Mouse (Mus musculus) limb, embryonic 14.5 days (tissue): ENCODE data around the gene Hras. TPM values are rescaled to one million over a fixed set of nuclear protein-coding genes. Genes with fewer than 3 reads are reported as not detected.

Experiments used
- ATAC-seq: fragments of 200-750 bp; cut with Nextera tagmentation; 2 replicates; pipeline ENCODE4 v1.8.0; 2017; ENCODE audit warnings: low read depth, moderate number of reproducible peaks, moderate TSS enrichment; ENCODE audit not compliant: low FRiP score
- DNase-seq: peaks from one replicate; pipeline ENCODE4 v3.0.0-alpha.2; 2015; ENCODE audit warnings: low spot score
- H3K27ac ChIP-seq: fragments of 300-500 bp; sonication (generic); replicated peaks from 2 replicates; pipeline ENCODE4 v1.5.1; 2014; ENCODE audit warnings: low read depth, mild to moderate bottlenecking, low read length, moderate library complexity, mixed read lengths
- H3K27me3 ChIP-seq: fragments of 300-500 bp; sonication (generic); 2 replicates; pipeline ENCODE4 v1.6.1; 2014; ENCODE audit warnings: low read length, mixed read lengths; ENCODE audit not compliant: control insufficient read depth, insufficient read depth
- H3K36me3 ChIP-seq: fragments of 300-500 bp; sonication (generic); 2 replicates; pipeline ENCODE4 v1.6.1; 2014; ENCODE audit warnings: mild to moderate bottlenecking, low read length, moderate library complexity, mixed read lengths; ENCODE audit not compliant: control insufficient read depth, insufficient read depth
- H3K4me1 ChIP-seq: fragments of 300-500 bp; sonication (generic); 2 replicates; pipeline ENCODE4 v1.6.1; 2014; ENCODE audit warnings: antibody characterized with exemption, low read length, mixed read lengths; ENCODE audit not compliant: control insufficient read depth, insufficient read depth
- H3K4me2 ChIP-seq: fragments of 300-500 bp; sonication (generic); replicated peaks from 2 replicates; pipeline ENCODE4 v1.6.1; 2014; ENCODE audit warnings: low read depth, mild to moderate bottlenecking, low read length, moderate library complexity; ENCODE audit not compliant: severe bottlenecking
- H3K4me3 ChIP-seq: fragments of 300-500 bp; sonication (generic); replicated peaks from 2 replicates; pipeline ENCODE4 v1.5.1; 2014; ENCODE audit warnings: low read length
- H3K9ac ChIP-seq: fragments of 300-500 bp; sonication (generic); 2 replicates; pipeline ENCODE4 v1.6.1; 2014; ENCODE audit warnings: mild to moderate bottlenecking, low read depth, low read length, moderate library complexity; ENCODE audit not compliant: severe bottlenecking
- H3K9me3 ChIP-seq: fragments of 300-500 bp; sonication (generic); 2 replicates; pipeline ENCODE4 v1.6.1; 2016; ENCODE audit warnings: low read length; ENCODE audit not compliant: control insufficient read depth
- POLR2A ChIP-seq: fragments of 200-500 bp; IDR thresholded peaks from 2 replicates; pipeline ENCODE4 v1.8.0; 2012; ENCODE audit warnings: inconsistent platforms, mild to moderate bottlenecking, moderate library complexity, borderline replicate concordance; ENCODE audit not compliant: insufficient read depth, insufficient read length; ENCODE audit errors: extremely low read depth
- WGBS: fragments of 180-500 bp; shearing (Covaris S2); extraction: QIAGEN DNeasy Blood & Tissue Kit; methylation state at CpG from one replicate; pipeline ENCODE4 v1.1.7; 2014; 5-methylcytosine and 5-hydroxymethylcytosine counted together
- polyA plus RNA-seq, 2 experiments: library from polyadenylated mRNA; depleted of rRNA in 1 of 2; stranded (reverse) in 1 of 2; unstranded in 1 of 2; fragments of >200 nt; fragmentation: Nextera tagmentation in 1 of 2; extraction: Ambion mirVana in 1 of 2; gene quantifications; 2 replicates each; pipeline versions ENCODE4 v1.2.1 to v1.2.3; 2012 to 2014

Gene Hras
- polyA plus RNA-seq, 2 experiments = 112 to 143 TPM

- H3K36me3 ChIP-seq = peaks cover 35% of the 10 kb centered on the region
- 88% methylated on average over 24 of the region's 24 CpGs for WGBS
- DNase-seq (no peak), ATAC-seq (no peak)
- H3K9me3 ChIP-seq = no peaks in the 10 kb centered on the region
- peak overlapping the region; percentile 96 for H3K4me2 ChIP-seq
- no peaks in the 10 kb centered on the region for H3K27me3 ChIP-seq
- H3K4me3 ChIP-seq = peak overlapping the region; percentile 92; the same call in 1 of the 2 replicates
- TF ChIP-seq POLR2A = no peak
- H3K9ac ChIP-seq = 0 out of 2 replicates have a peak overlapping the region, but pooled peaks have one; percentile 89
- peaks cover 13% of the 10 kb centered on the region for H3K4me1 ChIP-seq
- H3K27ac ChIP-seq = no peak overlapping the region
Measured at GRCm38 (mm10) chr7:141191796-141192685, 1.8 kb downstream of the Hras start.

GRCm38 (mm10) chr7:141191036-141191435 lies 2.8 kb downstream of the Hras start:
- TF ChIP-seq POLR2A = no peak
- no peak overlapping the region for H3K4me2 ChIP-seq
- ATAC-seq = no peak
- peaks cover 35% of the 10 kb centered on the region for H3K36me3 ChIP-seq
- H3K4me1 ChIP-seq = peaks cover 13% of the 10 kb centered on the region
- no peak for DNase-seq
- H3K4me3 ChIP-seq = no peak overlapping the region
- WGBS = 88% methylated on average over 14 of the region's 14 CpGs
- H3K27ac ChIP-seq = no peak overlapping the region
- H3K27me3 ChIP-seq = no peaks in the 10 kb centered on the region
- no peaks in the 10 kb centered on the region for H3K9me3 ChIP-seq
- H3K9ac ChIP-seq = no peak overlapping the region

GRCm38 (mm10) chr7:141190220-141190619 lies 3.6 kb downstream of the Hras start:
- Histone ChIP-seq H3K4me1 (peaks cover 11% of the 10 kb centered on the region), H3K27ac (no peak overlapping the region), H3K36me3 (peaks cover 35% of the 10 kb centered on the region), H3K4me2 (no peak overlapping the region), H3K4me3 (no peak overlapping the region), H3K9ac (no peak overlapping the region), H3K9me3 (no peaks in the 10 kb centered on the region), H3K27me3 (no peaks in the 10 kb centered on the region)
- TF ChIP-seq POLR2A = no peak
- WGBS = 93% methylated on average over 3 of the region's 3 CpGs
- ATAC-seq = no peak
- no peak for DNase-seq

- no peak for TF ChIP-seq POLR2A
Measured at GRCm38 (mm10) chr7:141188733-141189132, 5.1 kb downstream of the Hras start.

GRCm38 (mm10) chr7:141188194-141188593 lies 5.6 kb downstream of the Hras start:
- ATAC-seq (no peak), DNase-seq (no peak)
- Histone ChIP-seq H3K27me3 (no peaks in the 10 kb centered on the region), H3K9me3 (no peaks in the 10 kb centered on the region), H3K4me2 (no peak overlapping the region), H3K27ac (no peak overlapping the region), H3K4me3 (no peak overlapping the region), H3K9ac (no peak overlapping the region), H3K4me1 (peaks cover 9% of the 10 kb centered on the region), H3K36me3 (peaks cover 35% of the 10 kb centered on the region)
- TF ChIP-seq POLR2A = no peak
- 91% methylated on average over 3 of the region's 3 CpGs for WGBS

More at GRCm38 (mm10) chr7:141188733-141189132, 5.1 kb downstream of the Hras start:
- 88% methylated on average over 3 of the region's 3 CpGs for WGBS
- Histone ChIP-seq H3K9me3 (no peaks in the 10 kb centered on the region), H3K4me3 (no peak overlapping the region), H3K9ac (no peak overlapping the region), H3K27ac (no peak overlapping the region), H3K27me3 (no peaks in the 10 kb centered on the region), H3K4me1 (peaks cover 9% of the 10 kb centered on the region), H3K4me2 (no peak overlapping the region), H3K36me3 (peaks cover 35% of the 10 kb centered on the region)
- ATAC-seq (no peak), DNase-seq (no peak)
